Mouse (Mus musculus) brain, embryonic 14.5 days (tissue): ENCODE data around the gene Actl6b.

ENCODE experiments used
- CTCF ChIP-seq: fragments of 200-500 bp; IDR thresholded peaks from 2 replicates; pipeline ENCODE4 v1.5.1; 2012; ENCODE audit warnings: inconsistent platforms, mild to moderate bottlenecking, moderate library complexity, borderline replicate concordance; ENCODE audit not compliant: insufficient read depth, insufficient read length; ENCODE audit errors: extremely low read depth
- POLR2A ChIP-seq: fragments of 200-500 bp; IDR thresholded peaks from 2 replicates; pipeline ENCODE4 v1.6.1; 2012; ENCODE audit warnings: mild to moderate bottlenecking, inconsistent platforms, borderline replicate concordance; ENCODE audit not compliant: poor library complexity, insufficient read depth, insufficient read length, severe bottlenecking; ENCODE audit errors: extremely low read depth

- TF ChIP-seq CTCF (no peak), POLR2A (no peak)
These were observed 22.5 kb upstream of the Actl6b start for GRCm38 (mm10) chr5:137530588-137531413.
